Mouse (Mus musculus) cerebellum, adult 2 months (tissue): ENCODE measurements around the gene Fxyd6.

Experiments
- CTCF ChIP-seq: fragments of 200-500 bp; IDR thresholded peaks from 2 replicates; pipeline ENCODE4 v1.5.1; 2011; ENCODE audit warnings: low read depth, mild to moderate bottlenecking, control low read depth, low read length, moderate library complexity, borderline replicate concordance; ENCODE audit not compliant: insufficient read depth
- POLR2A ChIP-seq: fragments of 200-500 bp; IDR thresholded peaks from 2 replicates; pipeline ENCODE4 v1.6.1; 2011; ENCODE audit warnings: low read length, control low read depth, borderline replicate concordance; ENCODE audit not compliant: insufficient read depth

- TF ChIP-seq CTCF (no peak), POLR2A (no peak)
Observed at GRCm38 (mm10) chr9:45380411-45381251, 10.6 kb downstream of the Fxyd6 start.
